Mouse (Mus musculus) liver, embryonic 14.5 days (tissue): Measurements from ENCODE around the gene Zfpm1. TPM values are rescaled to one million over a fixed set of nuclear protein-coding genes. Genes with fewer than 3 reads are reported as not detected.

Experiments used
- ATAC-seq: fragments of 200-750 bp; cut with Nextera tagmentation; 2 replicates; pipeline ENCODE4 v1.8.0; 2017; ENCODE audit warnings: moderate number of reproducible peaks, mild to moderate bottlenecking, moderate library complexity; ENCODE audit not compliant: insufficient read depth
- DNase-seq, 3 experiments: peaks; one replicate each; pipeline ENCODE4 v3.0.0-alpha.2; 2012 to 2013; ENCODE audit warnings: low read depth in 3 of 3, low spot score in 3 of 3
- H3K27ac ChIP-seq: fragments of 300-500 bp; sonication (generic); 2 replicates; pipeline ENCODE4 v1.5.1; 2014; ENCODE audit warnings: moderate library complexity, mild to moderate bottlenecking, control low read depth, inconsistent platforms
- H3K27me3 ChIP-seq: fragments of 300-500 bp; sonication (generic); 2 replicates; pipeline ENCODE4 v1.6.1; 2014; ENCODE audit warnings: mild to moderate bottlenecking, low read length, moderate library complexity; ENCODE audit not compliant: control insufficient read depth, insufficient read depth
- H3K36me3 ChIP-seq: fragments of 300-500 bp; sonication (generic); replicated peaks from 2 replicates; pipeline ENCODE4 v1.6.1; 2014; ENCODE audit warnings: low read depth; ENCODE audit not compliant: control insufficient read depth, insufficient read depth
- H3K4me1 ChIP-seq, 2 experiments: fragments of 200-500 bp in 1 of 2; fragments of 300-500 bp in 1 of 2; sonication (generic) in 1 of 2; replicated peaks; 2 replicates each; pipeline ENCODE4 v1.6.1; 2012 to 2014; ENCODE audit warnings: antibody characterized with exemption in 1 of 2, inconsistent platforms in 1 of 2, low read length in 1 of 2; ENCODE audit not compliant: control insufficient read depth in 2 of 2, insufficient read depth in 2 of 2
- H3K4me2 ChIP-seq: fragments of 300-500 bp; sonication (generic); 2 replicates; pipeline ENCODE4 v1.6.1; 2014; ENCODE audit warnings: low read depth, mild to moderate bottlenecking, control low read depth, moderate library complexity
- H3K4me3 ChIP-seq, 2 experiments: fragments of 200-500 bp in 1 of 2; fragments of 300-500 bp in 1 of 2; sonication (generic) in 1 of 2; 2 replicates each; pipeline ENCODE4 v1.5.1; 2012 to 2014; ENCODE audit warnings: low read depth in 2 of 2, low read length in 2 of 2, mild to moderate bottlenecking in 2 of 2, control low read depth in 1 of 2, inconsistent platforms in 1 of 2, moderate library complexity in 1 of 2; ENCODE audit not compliant: insufficient read depth in 1 of 2
- H3K9ac ChIP-seq: fragments of 300-500 bp; sonication (generic); replicated peaks from 2 replicates; pipeline ENCODE4 v1.6.1; 2014; ENCODE audit warnings: mild to moderate bottlenecking, control low read depth, moderate library complexity
- H3K9me3 ChIP-seq: fragments of 300-500 bp; sonication (generic); 2 replicates; pipeline ENCODE4 v1.6.1; 2016; ENCODE audit warnings: low read length, mixed read lengths; ENCODE audit not compliant: control insufficient read depth
- CTCF ChIP-seq: IDR thresholded peaks from 2 replicates; pipeline ENCODE4 v1.5.1; 2016; ENCODE audit warnings: antibody characterized with exemption, low read depth, control low read depth
- EP300 ChIP-seq: IDR thresholded peaks from 2 replicates; pipeline ENCODE4 v1.6.1; 2016; ENCODE audit warnings: antibody characterized with exemption, low read depth
- WGBS: fragments of 180-500 bp; shearing (Covaris S2); extraction: QIAGEN DNeasy Blood & Tissue Kit; methylation state at CpG from one replicate; pipeline ENCODE4 v1.1.7; 2014; ENCODE audit not compliant: insufficient replicate concordance; 5-methylcytosine and 5-hydroxymethylcytosine counted together
- polyA plus RNA-seq, 2 experiments: library from polyadenylated mRNA; depleted of rRNA in 1 of 2; stranded (reverse) in 1 of 2; unstranded in 1 of 2; fragments of >200 nt; fragmentation: Nextera tagmentation in 1 of 2; extraction: Ambion mirVana in 1 of 2; gene quantifications; 2 replicates each; pipeline versions ENCODE4 v1.2.1 to v1.2.3; 2012 to 2014

The Zfpm1 gene
- polyA plus RNA-seq, 2 experiments: 13.3 to 69.6 TPM

DNA sequence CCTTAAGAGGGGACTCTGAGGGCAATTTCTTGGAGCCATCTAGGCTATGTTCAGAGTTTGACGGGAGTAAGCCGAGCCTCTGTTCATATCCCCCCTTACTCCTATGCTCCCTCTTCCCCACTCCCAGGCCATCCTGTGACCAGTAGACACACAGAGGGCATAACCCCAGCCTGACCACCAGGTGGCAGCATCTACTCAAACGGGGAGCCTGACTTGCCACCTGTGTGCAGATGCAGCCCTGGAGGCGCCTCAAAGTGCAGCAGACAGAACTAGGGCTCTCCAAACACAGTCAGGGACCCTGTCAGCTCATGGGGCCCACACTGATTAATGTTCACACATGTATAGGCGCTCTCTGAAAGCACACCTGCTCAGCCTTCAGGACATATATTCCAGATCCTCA, 8.8 kb upstream of the Zfpm1 start:
- no peak overlapping the region for H3K27ac ChIP-seq
- peaks cover 46 to 54% of the 10 kb centered on the region in 2 experiments for H3K4me1 ChIP-seq
- H3K4me2 ChIP-seq: no peak overlapping the region
- no peaks in the 10 kb centered on the region for H3K9me3 ChIP-seq
- WGBS: 4% methylated on average over 5 of the region's 5 CpGs
- peak; percentile 70 to 76 (median 76) for DNase-seq
- ATAC-seq: peak; percentile 67
- 0 out of 2 replicates have a peak, but pooled peaks have one; percentile 14 for TF ChIP-seq EP300
- peak; percentile 100 for TF ChIP-seq CTCF
- no peak overlapping the region for H3K9ac ChIP-seq
- no peaks in the 10 kb centered on the region for H3K27me3 ChIP-seq
- H3K4me3 ChIP-seq: no peak overlapping the region
- H3K36me3 ChIP-seq: no peaks in the 10 kb centered on the region

DNA sequence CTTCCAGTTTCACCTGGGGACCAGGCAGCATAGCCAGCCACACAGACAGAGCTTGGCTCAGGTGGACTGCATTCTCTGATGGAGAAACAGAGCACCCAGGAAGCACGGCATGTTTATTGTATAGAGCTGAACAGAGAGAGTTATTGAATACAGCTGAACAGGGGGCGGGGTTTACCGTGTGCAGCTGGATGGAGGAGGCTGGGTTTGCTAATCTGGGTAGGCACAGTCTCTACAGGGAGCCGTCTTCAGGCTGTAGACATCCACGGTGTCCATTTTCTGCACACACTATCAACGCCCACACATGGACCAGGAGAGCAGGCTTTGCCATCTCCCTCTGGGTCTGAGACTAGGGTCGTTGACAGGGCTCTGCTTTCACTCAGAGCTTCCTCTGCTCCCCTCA, 8.1 kb upstream of the Zfpm1 start:
- ATAC-seq (peak; percentile 65), DNase-seq (peak in 2 of 3 experiments; percentile 44 to 66)
- H3K4me1 ChIP-seq: peaks cover 46 to 54% of the 10 kb centered on the region in 2 experiments
- TF ChIP-seq EP300 (peak; percentile 41), CTCF (no peak)
- no peaks in the 10 kb centered on the region for H3K36me3 ChIP-seq
- H3K27me3 ChIP-seq: no peaks in the 10 kb centered on the region
- WGBS: 24% methylated on average over 7 of the region's 7 CpGs
- no peak overlapping the region for H3K4me2 ChIP-seq
- H3K9ac ChIP-seq: peak overlapping the region; percentile 1; the same call in 1 of the 2 replicates
- peak overlapping the region; percentile 47 for H3K27ac ChIP-seq
- H3K4me3 ChIP-seq: no peak overlapping the region
- no peaks in the 10 kb centered on the region for H3K9me3 ChIP-seq

DNA sequence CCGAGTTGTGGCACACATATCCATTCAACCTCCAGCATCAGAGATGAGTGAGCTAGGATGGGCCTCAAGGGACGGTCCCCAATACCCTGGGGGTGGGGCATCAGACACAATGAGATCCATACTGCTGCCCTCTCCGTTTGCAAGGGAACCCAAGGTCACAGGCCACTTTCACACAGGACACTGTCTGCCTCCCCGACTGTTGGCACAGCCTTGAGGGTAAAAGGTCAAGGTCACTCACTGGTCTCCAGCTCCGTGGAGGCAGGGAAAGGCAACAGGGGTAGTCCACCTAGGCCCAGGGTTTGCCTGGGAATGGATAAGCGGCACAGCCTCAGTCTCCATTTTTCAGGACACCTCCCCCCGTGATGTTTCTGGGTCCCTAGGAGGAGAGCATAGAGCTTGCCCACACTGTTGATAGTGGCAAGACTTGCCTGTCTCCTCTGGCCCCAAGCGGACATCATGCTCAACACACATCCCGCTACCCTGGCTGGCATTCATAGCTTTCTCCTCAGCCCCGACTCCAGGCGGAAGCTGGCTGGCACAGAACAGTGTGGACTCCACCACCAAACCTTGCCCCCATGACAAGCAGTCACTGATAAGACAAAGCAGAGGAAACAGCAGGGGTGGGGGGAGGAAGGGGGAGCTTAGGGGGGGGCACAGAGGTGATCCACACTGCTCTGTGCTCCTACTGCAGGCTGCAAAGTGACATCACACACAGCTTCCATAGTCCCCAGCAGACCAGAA, 7.1 kb upstream of the Zfpm1 start:
- ATAC-seq (no peak), DNase-seq (no peak)
- Histone ChIP-seq H3K9ac (no peak overlapping the region), H3K27me3 (no peaks in the 10 kb centered on the region), H3K4me1 (peaks cover 46 to 49% of the 10 kb centered on the region in 2 experiments), H3K36me3 (no peaks in the 10 kb centered on the region), H3K4me3 (no peak overlapping the region), H3K27ac (no peak overlapping the region), H3K4me2 (no peak overlapping the region), H3K9me3 (no peaks in the 10 kb centered on the region)
- 51% methylated on average over 11 of the region's 11 CpGs for WGBS
- no peak for TF ChIP-seq EP300
- no peak for TF ChIP-seq CTCF

DNA sequence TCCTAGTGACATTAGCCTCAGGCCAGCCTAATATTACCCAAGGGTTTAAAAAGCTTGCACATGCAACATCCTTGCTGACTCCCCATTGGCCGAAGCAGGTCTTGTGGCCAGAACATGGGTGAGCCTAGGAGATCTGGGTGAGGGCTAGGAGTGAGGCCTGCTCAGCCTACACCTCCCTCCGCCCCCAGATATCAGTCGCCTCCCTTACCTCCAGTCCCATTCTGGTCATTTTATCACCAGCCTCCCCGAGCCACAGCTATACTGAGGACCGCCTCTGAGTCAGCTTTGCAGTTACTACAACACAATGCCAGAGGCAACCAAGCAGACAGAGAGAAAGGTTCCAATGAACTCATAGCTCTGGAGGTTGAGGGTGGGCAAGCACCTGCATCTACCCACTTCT, 5.6 kb upstream of the Zfpm1 start:
- no peaks in the 10 kb centered on the region for H3K27me3 ChIP-seq
- 41% methylated on average over 5 of the region's 5 CpGs for WGBS
- peak overlapping the region; percentile 39 for H3K27ac ChIP-seq
- H3K36me3 ChIP-seq: no peaks in the 10 kb centered on the region
- DNase-seq (no peak), ATAC-seq (peak; percentile 29)
- H3K4me1 ChIP-seq: peaks cover 55 to 58% of the 10 kb centered on the region in 2 experiments
- TF ChIP-seq CTCF (no peak), EP300 (no peak)
- H3K9me3 ChIP-seq: no peaks in the 10 kb centered on the region
- no peak overlapping the region for H3K4me2 ChIP-seq
- peak overlapping the region; percentile 40 for H3K9ac ChIP-seq
- no peak overlapping the region for H3K4me3 ChIP-seq

DNA sequence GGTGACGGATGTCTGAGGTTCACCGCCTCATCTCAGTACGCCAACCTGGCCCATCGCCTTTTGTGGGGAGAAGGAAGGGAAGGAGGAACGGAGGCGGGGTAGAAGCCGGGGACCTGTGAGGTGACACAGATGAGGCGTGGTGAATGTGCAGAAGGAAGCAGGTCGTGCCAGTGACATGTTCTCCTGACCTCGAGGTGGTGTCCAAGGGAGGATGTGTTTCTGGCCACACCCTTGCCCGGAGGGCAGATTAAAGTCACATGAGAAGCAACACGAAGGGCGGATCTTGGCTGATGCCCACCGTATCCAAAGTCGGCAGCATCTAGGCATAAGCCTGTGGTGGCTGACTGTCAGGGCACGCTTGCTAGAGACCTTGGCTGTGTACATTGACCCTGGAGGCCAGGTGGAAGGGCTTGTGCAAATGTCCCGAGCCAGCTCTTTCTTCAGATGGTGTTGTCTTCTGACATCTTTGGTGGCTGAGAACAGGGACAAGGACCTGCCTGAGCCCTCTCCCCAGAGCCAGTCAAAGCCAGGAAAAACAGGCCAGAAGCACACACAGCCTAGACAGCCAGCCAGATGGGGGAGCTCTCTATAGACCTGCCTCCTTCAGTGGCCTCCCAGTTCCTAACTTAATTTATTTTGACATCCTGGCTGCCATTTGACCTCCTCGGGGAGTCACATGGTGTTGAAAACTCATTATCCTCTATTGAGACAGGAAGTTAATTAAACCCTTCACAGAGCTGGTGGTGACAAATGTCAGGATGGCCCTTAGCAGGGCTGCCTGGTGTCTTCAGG, 4.5 kb upstream of the Zfpm1 start:
- TF ChIP-seq CTCF (peak; percentile 50), EP300 (no peak)
- ATAC-seq (no peak), DNase-seq (no peak)
- Histone ChIP-seq H3K9me3 (no peaks in the 10 kb centered on the region), H3K4me2 (0 out of 2 replicates have a peak overlapping the region, but pooled peaks have one; percentile 2), H3K27ac (no peak overlapping the region), H3K4me3 (no peak overlapping the region), H3K27me3 (no peaks in the 10 kb centered on the region), H3K36me3 (no peaks in the 10 kb centered on the region), H3K9ac (no peak overlapping the region), H3K4me1 (peaks cover 55 to 58% of the 10 kb centered on the region in 2 experiments)
- WGBS: 64% methylated on average over 18 of the region's 18 CpGs
